Comparison of ENCODE assay signal across 10 mouse cellular contexts in the genomic region with DNA sequence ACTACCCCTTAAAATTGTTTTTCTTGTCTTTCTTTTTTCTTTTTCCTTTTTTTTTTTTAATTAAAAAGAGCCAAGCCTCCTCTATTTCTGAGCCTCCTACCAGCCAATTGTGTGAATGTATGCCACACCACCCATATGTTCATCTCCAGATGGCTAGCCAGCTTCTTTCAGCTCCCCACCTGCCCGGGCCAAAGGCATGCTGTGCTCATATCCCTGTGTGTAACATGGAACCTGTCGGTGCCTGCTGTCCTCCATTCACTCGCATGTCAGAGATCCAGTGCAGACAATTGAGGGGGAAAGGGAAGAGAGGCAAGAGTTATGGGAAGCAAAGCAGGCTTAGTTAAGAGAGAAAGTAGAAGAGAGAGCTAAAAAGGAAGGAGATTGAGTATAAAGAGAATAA.
DNase-seq lines count a peak whose midpoint lies in the region; ATAC-seq lines count a peak whose summit lies in the region.
"Had no signal": no experiment of that assay in that cellular context is flagged by ENCODE, and none has a peak within 500 bp of the region (broad histone marks: within the 10 kb centered on the region; RNA-seq: fewer than 3 reads in every experiment).

No protein-coding gene starts in this region.

- DNase-seq in midbrain, embryonic 11.5 days (ENCODE audit: low spot score, missing footprints), result no peak
- peak; percentile 6 to 16 for DNase-seq in frontal cortex, postnatal 14 days (ENCODE audit: low spot score in 2 of 2)
- peak; percentile 26 to 52 for DNase-seq in left cerebral cortex, adult 18-20 months (ENCODE audit: low spot score in 2 of 2)
- peak; percentile 16 for DNase-seq in right cerebral cortex, postnatal 4 days
- no peak for DNase-seq in kidney, postnatal 14 days
- no peak for DNase-seq in kidney, adult 9 months
- no peak for DNase-seq in spleen, adult 18-20 months
- DNase-seq: liver, postnatal 0 days had no signal

- no peaks in the 10 kb centered on the region for H3K36me3 ChIP-seq in midbrain, embryonic 11.5 days (ENCODE audit: control insufficient read depth, insufficient read depth, low read length)
- no peaks in the 10 kb centered on the region for H3K36me3 ChIP-seq in midbrain, embryonic 16.5 days (ENCODE audit: control insufficient read depth, insufficient read depth, low read length)
- H3K36me3 ChIP-seq: embryonic facial prominence, embryonic 15.5 days had no signal

- H3K4me1 ChIP-seq in midbrain, embryonic 11.5 days (ENCODE audit: control insufficient read depth, insufficient read depth, low read length), result no peaks in the 10 kb centered on the region
- no peaks in the 10 kb centered on the region for H3K4me1 ChIP-seq in midbrain, embryonic 16.5 days (ENCODE audit: control insufficient read depth, insufficient read depth, low read length)
- H3K4me1 ChIP-seq: embryonic facial prominence, embryonic 15.5 days had no signal

- H3K27ac ChIP-seq in midbrain, embryonic 11.5 days (ENCODE audit: low read depth, low read length), result no peak overlapping the region
- H3K27ac ChIP-seq in midbrain, embryonic 16.5 days (ENCODE audit: low read length), result no peak overlapping the region
- H3K27ac ChIP-seq: embryonic facial prominence, embryonic 15.5 days had no signal

- H3K4me2 ChIP-seq in midbrain, embryonic 11.5 days, result no peak overlapping the region
- H3K4me2 ChIP-seq in midbrain, embryonic 16.5 days (ENCODE audit: low read length), result no peak overlapping the region
- H3K4me2 ChIP-seq: embryonic facial prominence, embryonic 15.5 days had no signal

- no peak overlapping the region for H3K4me3 ChIP-seq in midbrain, embryonic 11.5 days (ENCODE audit: low read depth, low read length)
- H3K4me3 ChIP-seq in midbrain, embryonic 16.5 days (ENCODE audit: low read depth, low read length), result no peak overlapping the region
- H3K4me3 ChIP-seq: embryonic facial prominence, embryonic 15.5 days had no signal

- WGBS in midbrain, embryonic 11.5 days, result 61% methylated on average over 3 of the region's 3 CpGs
- WGBS in midbrain, embryonic 16.5 days, result 40% methylated on average over 3 of the region's 3 CpGs

- H3K9me3 ChIP-seq in midbrain, embryonic 11.5 days (ENCODE audit: control insufficient read depth, low read length), result no peaks in the 10 kb centered on the region
- H3K9me3 ChIP-seq in midbrain, embryonic 16.5 days (replicated peaks; ENCODE audit: control insufficient read depth, low read length, poor library complexity, severe bottlenecking), result no peaks in the 10 kb centered on the region
- H3K9me3 ChIP-seq: embryonic facial prominence, embryonic 15.5 days had no signal

- no peaks in the 10 kb centered on the region for H3K27me3 ChIP-seq in midbrain, embryonic 11.5 days (ENCODE audit: control insufficient read depth, insufficient read depth, low read length)
- no peaks in the 10 kb centered on the region for H3K27me3 ChIP-seq in midbrain, embryonic 16.5 days (ENCODE audit: control insufficient read depth, insufficient read depth, low read depth, low read length)
- H3K27me3 ChIP-seq: embryonic facial prominence, embryonic 15.5 days had no signal

- ATAC-seq in midbrain, embryonic 11.5 days (ENCODE audit: low FRiP score), result peak; percentile 83
- no peak for ATAC-seq in midbrain, embryonic 16.5 days
- ATAC-seq: liver, postnatal 0 days had no signal

- H3K9ac ChIP-seq in midbrain, embryonic 11.5 days (ENCODE audit: low read length), result no peak overlapping the region
- no peak overlapping the region for H3K9ac ChIP-seq in midbrain, embryonic 16.5 days (ENCODE audit: low read depth, low read length)
- H3K9ac ChIP-seq: embryonic facial prominence, embryonic 15.5 days; liver, postnatal 0 days had no signal

Comparison
In these comparisons a context has a peak if more than half of its experiments do, and no peak if none do; other contexts are left out.
1. DNase-seq: peak in frontal cortex, postnatal 14 days (2 of 2), left cerebral cortex, adult 18-20 months (2 of 2) and right cerebral cortex, postnatal 4 days (single experiment); none in midbrain, embryonic 11.5 days (single experiment), kidney, postnatal 14 days (single experiment), kidney, adult 9 months (single experiment) and spleen, adult 18-20 months (0 of 2).